Mouse (Mus musculus): ENCODE measurements at regions not wholly inside any gene's neighbourhood (a gene's known extent, or its start where the extent isn't known, plus 50 kb on each side); places are given as distances from the start of the nearest gene placed in this dataset.

- no peak for TF ChIP-seq CTCF (IDR thresholded peaks at IDR 0.05; ENCODE audit: insufficient read depth, low read length)
- TF ChIP-seq POLR2A (IDR thresholded peaks at IDR 0.05; ENCODE audit: borderline replicate concordance, extremely low read depth, low read depth, low read length): no peak
These were observed 272.9 kb downstream of the Hdgfl1 start for GRCm38 (mm10) chr13:26497086-26497485.

Measured in lung, adult 2 months (tissue).